Mouse (Mus musculus): ENCODE results near the gene Pip4k2a. TPM values are rescaled to one million over a fixed set of nuclear protein-coding genes. Genes with fewer than 3 reads are reported as not detected.

Gene Pip4k2a
- polyA plus RNA-seq, 1 experiment from 2014 or later = 8.3 TPM

DNA sequence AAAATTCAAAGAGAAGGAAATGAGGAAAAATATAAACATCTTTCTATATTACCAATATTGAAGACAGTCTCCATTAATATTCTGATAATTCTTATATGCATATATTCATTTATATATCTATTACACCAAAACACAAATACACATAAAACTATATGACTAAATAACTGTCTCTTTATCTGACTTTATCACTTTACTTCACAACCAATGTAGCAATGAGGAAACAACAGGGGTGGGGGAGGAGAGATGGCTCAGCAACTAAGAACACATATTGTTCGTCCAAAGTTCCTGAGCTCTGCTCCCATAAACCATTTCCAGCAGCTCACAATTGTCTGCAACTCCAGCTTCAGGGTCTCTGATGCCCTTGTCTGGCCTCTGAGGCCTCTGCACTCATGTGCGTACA is 47.2 kb downstream of the Pip4k2a start:
- no peak overlapping the region for H3K4me2 ChIP-seq
- H3K4me1 ChIP-seq = no peaks in the 10 kb centered on the region
- H3K9me3 ChIP-seq (replicated peaks) = no peaks in the 10 kb centered on the region
- ATAC-seq = no peak
- H3K27ac ChIP-seq = no peak overlapping the region
- H3K4me3 ChIP-seq = no peak overlapping the region
- 83% methylated on average over 2 of the region's 2 CpGs for WGBS
- no peaks in the 10 kb centered on the region for H3K36me3 ChIP-seq (ENCODE audit: poor library complexity, severe bottlenecking)
- H3K9ac ChIP-seq = no peak overlapping the region
- no peaks in the 10 kb centered on the region for H3K27me3 ChIP-seq

- H3K36me3 ChIP-seq (ENCODE audit: poor library complexity, severe bottlenecking) = no peaks in the 10 kb centered on the region
- no peak for ATAC-seq
- WGBS = 95% methylated on average over 7 of the region's 7 CpGs
- no peaks in the 10 kb centered on the region for H3K4me1 ChIP-seq
- H3K9ac ChIP-seq = no peak overlapping the region
- no peak overlapping the region for H3K4me2 ChIP-seq
- H3K4me3 ChIP-seq = no peak overlapping the region
- H3K27ac ChIP-seq = no peak overlapping the region
- no peaks in the 10 kb centered on the region for H3K27me3 ChIP-seq
- no peaks in the 10 kb centered on the region for H3K9me3 ChIP-seq (replicated peaks)
Observed at GRCm38 (mm10) chr2:18948741-18949140, 49.2 kb downstream of the Pip4k2a start.

GRCm38 (mm10) chr2:18947669-18948459 is 50.1 kb downstream of the Pip4k2a start:
- no peaks in the 10 kb centered on the region for H3K4me1 ChIP-seq
- no peak overlapping the region for H3K9ac ChIP-seq
- H3K36me3 ChIP-seq (ENCODE audit: poor library complexity, severe bottlenecking) = no peaks in the 10 kb centered on the region
- no peak overlapping the region for H3K27ac ChIP-seq
- WGBS = 53% methylated on average over 7 of the region's 7 CpGs
- H3K4me2 ChIP-seq = no peak overlapping the region
- H3K4me3 ChIP-seq = no peak overlapping the region
- no peaks in the 10 kb centered on the region for H3K27me3 ChIP-seq
- no peak for ATAC-seq
- H3K9me3 ChIP-seq (replicated peaks) = no peaks in the 10 kb centered on the region

DNA sequence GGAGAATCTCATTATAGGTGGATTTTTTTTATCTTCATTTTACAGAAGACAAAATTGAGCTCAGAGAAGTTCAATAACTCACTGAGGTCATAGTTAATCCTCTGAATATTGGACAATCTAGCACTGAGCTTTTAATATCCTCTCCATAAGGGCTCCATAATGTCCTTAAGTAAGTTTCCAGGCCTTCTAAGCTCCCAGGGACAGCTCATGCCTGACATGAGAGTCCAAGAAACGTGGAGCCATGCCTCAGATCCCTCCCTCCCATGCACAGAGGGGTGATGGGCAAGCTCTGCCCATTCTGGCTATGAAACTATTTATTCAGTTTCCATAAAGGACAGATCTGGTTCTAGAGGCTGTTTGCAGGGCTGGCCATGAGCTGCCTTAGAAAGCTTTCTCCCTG is 52.5 kb downstream of the Pip4k2a start:
- H3K9me3 ChIP-seq (replicated peaks) = no peaks in the 10 kb centered on the region
- H3K4me2 ChIP-seq = no peak overlapping the region
- WGBS = 55% methylated on average over 1 of the region's 1 CpGs
- no peak for ATAC-seq
- H3K27ac ChIP-seq = no peak overlapping the region
- no peak overlapping the region for H3K4me3 ChIP-seq
- H3K27me3 ChIP-seq = no peaks in the 10 kb centered on the region
- H3K36me3 ChIP-seq (ENCODE audit: poor library complexity, severe bottlenecking) = no peaks in the 10 kb centered on the region
- H3K9ac ChIP-seq = no peak overlapping the region
- no peaks in the 10 kb centered on the region for H3K4me1 ChIP-seq

DNA sequence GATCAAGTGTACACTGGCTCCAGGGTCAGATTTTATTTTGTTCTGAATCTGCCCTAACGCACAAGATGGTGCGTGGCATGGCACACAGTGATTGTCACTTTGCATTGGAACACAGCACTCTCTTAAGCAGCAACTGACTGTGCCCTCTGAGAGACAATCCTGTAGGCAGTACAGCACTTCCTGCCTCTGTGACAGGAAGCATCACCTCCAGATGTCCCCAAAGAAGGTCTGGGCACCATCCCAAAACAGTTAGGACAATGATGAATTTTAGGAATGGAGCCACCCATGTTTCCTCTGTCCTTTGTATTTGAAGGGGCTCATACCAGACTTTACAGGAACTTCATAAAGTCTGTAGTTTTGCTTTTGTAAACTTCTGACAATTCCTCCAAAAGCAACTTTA is 54.0 kb downstream of the Pip4k2a start:
- no peak for ATAC-seq

GRCm38 (mm10) chr2:18943366-18943765 is 54.6 kb downstream of the Pip4k2a start:
- Histone ChIP-seq H3K36me3 (ENCODE audit: poor library complexity, severe bottlenecking) (no peaks in the 10 kb centered on the region), H3K27me3 (no peaks in the 10 kb centered on the region), H3K4me2 (no peak overlapping the region), H3K4me1 (peaks cover 8% of the 10 kb centered on the region), H3K9me3 (replicated peaks) (no peaks in the 10 kb centered on the region), H3K4me3 (no peak overlapping the region), H3K9ac (no peak overlapping the region), H3K27ac (no peak overlapping the region)
- 84% methylated on average over 4 of the region's 4 CpGs for WGBS
- no peak for ATAC-seq

More for the DNA sequence above, 54.0 kb downstream of the Pip4k2a start:
- Histone ChIP-seq H3K4me3 (no peak overlapping the region), H3K9me3 (replicated peaks) (no peaks in the 10 kb centered on the region), H3K27ac (no peak overlapping the region), H3K27me3 (no peaks in the 10 kb centered on the region), H3K9ac (no peak overlapping the region), H3K4me2 (no peak overlapping the region), H3K36me3 (ENCODE audit: poor library complexity, severe bottlenecking) (no peaks in the 10 kb centered on the region), H3K4me1 (peaks cover 4% of the 10 kb centered on the region)
- WGBS = 93% methylated on average over 2 of the region's 2 CpGs

DNA sequence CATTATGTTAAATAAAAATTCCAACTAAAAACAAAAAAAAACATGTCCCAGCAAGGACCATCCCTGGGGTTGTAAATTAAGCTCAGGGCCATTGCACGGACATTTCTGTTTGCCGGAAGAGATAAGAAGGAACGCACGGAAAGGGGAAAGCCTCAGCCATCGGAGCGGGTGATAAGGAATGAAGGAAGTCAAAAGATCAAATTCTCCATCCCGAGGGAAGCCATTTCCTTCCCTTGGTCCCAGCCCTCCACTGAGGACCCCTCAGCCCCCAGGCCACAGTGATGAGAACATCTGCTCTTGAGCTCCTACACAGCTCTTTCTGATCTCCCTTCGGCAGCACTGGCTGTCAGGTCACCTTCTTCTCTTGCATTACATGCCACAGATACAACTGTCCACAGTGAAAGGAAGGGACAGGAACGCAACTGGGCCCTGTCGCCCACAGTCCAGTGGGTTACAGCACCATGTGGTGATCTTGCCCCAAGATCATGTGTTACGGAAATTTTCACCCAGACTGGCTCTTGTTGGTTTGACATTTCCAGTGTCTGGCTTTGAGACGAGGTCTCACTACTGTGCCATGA is 57.1 kb downstream of the Pip4k2a start:
- Histone ChIP-seq H3K36me3 (ENCODE audit: poor library complexity, severe bottlenecking) (no peaks in the 10 kb centered on the region), H3K9ac (no peak overlapping the region), H3K27me3 (no peaks in the 10 kb centered on the region), H3K9me3 (replicated peaks) (no peaks in the 10 kb centered on the region), H3K27ac (no peak overlapping the region), H3K4me1 (peaks cover 14% of the 10 kb centered on the region), H3K4me2 (no peak overlapping the region), H3K4me3 (no peak overlapping the region)
- no peak for ATAC-seq
- WGBS = 91% methylated on average over 12 of the region's 12 CpGs

GRCm38 (mm10) chr2:18938923-18939329 is 59.0 kb downstream of the Pip4k2a start:
- Histone ChIP-seq H3K27ac (no peak overlapping the region), H3K27me3 (no peaks in the 10 kb centered on the region), H3K9ac (no peak overlapping the region), H3K4me1 (peaks cover 16% of the 10 kb centered on the region), H3K4me2 (no peak overlapping the region), H3K9me3 (replicated peaks) (no peaks in the 10 kb centered on the region), H3K4me3 (no peak overlapping the region), H3K36me3 (ENCODE audit: poor library complexity, severe bottlenecking) (no peaks in the 10 kb centered on the region)
- WGBS = 7% methylated on average over 8 of the region's 8 CpGs
- ATAC-seq = no peak

DNA sequence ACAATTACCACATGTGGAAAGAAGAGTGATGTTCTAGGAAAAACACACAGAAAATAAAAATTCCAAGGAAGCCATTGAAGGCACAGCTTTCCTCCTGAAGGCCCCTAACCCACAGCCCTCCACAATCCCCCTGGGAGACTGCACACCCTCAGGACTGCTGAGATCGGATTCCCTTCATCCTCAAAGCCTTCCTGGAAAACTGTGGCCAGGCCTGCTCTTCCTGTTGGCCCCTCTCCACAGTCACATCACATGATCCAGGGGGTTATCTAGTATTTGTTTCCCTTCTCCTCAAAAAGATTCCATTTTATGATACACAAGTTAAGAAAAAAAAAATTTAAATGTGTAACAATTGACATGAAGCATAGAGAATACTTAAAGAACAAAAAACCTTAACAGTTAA is 59.7 kb downstream of the Pip4k2a start:
- no peak overlapping the region for H3K9ac ChIP-seq
- H3K4me1 ChIP-seq = peaks cover 23% of the 10 kb centered on the region
- H3K27ac ChIP-seq = no peak overlapping the region
- no peaks in the 10 kb centered on the region for H3K9me3 ChIP-seq (replicated peaks)
- no peak overlapping the region for H3K4me2 ChIP-seq
- H3K27me3 ChIP-seq = no peaks in the 10 kb centered on the region
- no peaks in the 10 kb centered on the region for H3K36me3 ChIP-seq (ENCODE audit: poor library complexity, severe bottlenecking)
- no peak for ATAC-seq
- WGBS = 27% methylated on average over 1 of the region's 1 CpGs
- H3K4me3 ChIP-seq = no peak overlapping the region

DNA sequence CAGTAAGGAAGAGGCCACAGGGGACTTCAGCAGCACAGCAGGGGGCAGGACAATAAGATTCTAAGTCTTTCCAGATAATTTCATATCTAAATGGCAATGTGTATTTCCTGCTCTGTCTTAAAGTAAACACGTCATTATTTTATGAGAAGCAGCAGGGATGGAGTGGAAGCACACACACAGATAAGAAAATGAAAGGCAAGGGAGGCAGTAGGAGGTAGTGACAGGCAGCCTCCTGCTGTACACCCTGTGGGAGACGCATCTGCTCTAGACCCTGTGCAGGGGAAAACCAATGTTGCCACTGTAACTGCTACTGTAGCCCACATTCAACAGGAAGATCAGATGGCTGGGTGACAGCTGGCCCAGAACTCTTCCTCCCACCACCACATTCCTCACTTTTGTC is 60.3 kb downstream of the Pip4k2a start:
- ATAC-seq = no peak
- peaks cover 24% of the 10 kb centered on the region for H3K4me1 ChIP-seq
- no peaks in the 10 kb centered on the region for H3K36me3 ChIP-seq (ENCODE audit: poor library complexity, severe bottlenecking)
- H3K9me3 ChIP-seq (replicated peaks) = no peaks in the 10 kb centered on the region
- H3K9ac ChIP-seq = no peak overlapping the region
- 66% methylated on average over 2 of the region's 2 CpGs for WGBS
- no peaks in the 10 kb centered on the region for H3K27me3 ChIP-seq
- no peak overlapping the region for H3K27ac ChIP-seq
- H3K4me3 ChIP-seq = no peak overlapping the region
- H3K4me2 ChIP-seq = no peak overlapping the region

DNA sequence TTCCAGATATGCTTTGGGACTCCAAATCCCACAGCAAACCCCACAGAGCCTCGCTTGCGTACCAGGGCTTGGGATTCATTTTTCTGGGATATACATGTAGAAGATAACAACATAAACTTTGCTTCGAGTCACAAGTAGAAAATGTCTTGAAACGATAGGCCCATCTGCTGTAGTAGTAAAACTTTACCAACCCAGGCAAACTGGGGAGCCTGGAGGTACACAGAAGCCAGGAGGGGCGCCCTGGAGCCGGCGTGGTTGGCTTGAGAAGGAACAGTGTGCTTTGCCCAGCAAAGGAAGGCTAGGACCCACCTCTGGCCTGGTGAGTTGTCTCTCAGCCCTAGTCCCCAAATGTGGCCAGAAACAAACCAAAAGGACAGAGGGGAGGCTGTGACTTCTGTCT is 61.5 kb downstream of the Pip4k2a start:
- Histone ChIP-seq H3K27ac (no peak overlapping the region), H3K4me2 (no peak overlapping the region), H3K36me3 (ENCODE audit: poor library complexity, severe bottlenecking) (no peaks in the 10 kb centered on the region), H3K27me3 (no peaks in the 10 kb centered on the region), H3K4me1 (peaks cover 24% of the 10 kb centered on the region), H3K9ac (no peak overlapping the region), H3K4me3 (no peak overlapping the region), H3K9me3 (replicated peaks) (no peaks in the 10 kb centered on the region)
- ATAC-seq = no peak
- 88% methylated on average over 7 of the region's 7 CpGs for WGBS

DNA sequence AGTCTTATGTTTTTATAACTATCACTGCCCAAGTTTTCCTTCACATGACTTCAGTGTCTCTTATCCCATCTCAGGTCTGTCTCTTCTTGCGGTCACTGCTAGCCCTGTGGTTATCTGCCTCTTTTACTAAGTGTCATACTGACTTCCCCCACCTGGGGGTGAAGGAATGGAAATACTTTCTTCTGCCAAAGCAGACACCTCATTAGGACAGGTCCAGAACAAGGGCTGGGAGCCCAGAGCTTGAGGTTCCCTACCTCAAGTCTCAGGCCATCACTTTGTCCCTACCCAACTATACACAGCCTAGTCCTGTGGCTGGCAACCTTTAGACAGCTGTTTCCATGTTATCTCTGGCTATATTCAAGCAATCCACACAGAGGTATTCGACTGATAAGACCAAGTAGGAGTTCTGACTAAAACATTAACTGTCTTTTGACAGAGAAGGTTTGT is 62.3 kb downstream of the Pip4k2a start:
- H3K4me1 ChIP-seq = peaks cover 24% of the 10 kb centered on the region
- H3K27me3 ChIP-seq = no peaks in the 10 kb centered on the region
- no peak overlapping the region for H3K4me2 ChIP-seq
- no peak for ATAC-seq
- WGBS = 89% methylated on average over 2 of the region's 2 CpGs
- no peak overlapping the region for H3K9ac ChIP-seq
- H3K36me3 ChIP-seq (ENCODE audit: poor library complexity, severe bottlenecking) = no peaks in the 10 kb centered on the region
- H3K4me3 ChIP-seq = no peak overlapping the region
- H3K27ac ChIP-seq = no peak overlapping the region
- no peaks in the 10 kb centered on the region for H3K9me3 ChIP-seq (replicated peaks)

- WGBS = 93% methylated on average over 9 of the region's 9 CpGs
- H3K4me3 ChIP-seq = no peak overlapping the region
- peaks cover 23% of the 10 kb centered on the region for H3K4me1 ChIP-seq
- H3K9me3 ChIP-seq (replicated peaks) = no peaks in the 10 kb centered on the region
- no peak overlapping the region for H3K27ac ChIP-seq
- H3K36me3 ChIP-seq (ENCODE audit: poor library complexity, severe bottlenecking) = no peaks in the 10 kb centered on the region
- H3K4me2 ChIP-seq = no peak overlapping the region
- H3K27me3 ChIP-seq = no peaks in the 10 kb centered on the region
- no peak for ATAC-seq
- no peak overlapping the region for H3K9ac ChIP-seq
Observed at GRCm38 (mm10) chr2:18934131-18934530, 63.8 kb downstream of the Pip4k2a start.
